Mouse (Mus musculus): ENCODE results near the gene BC048562.

Gene BC048562

GRCm38 (mm10) chr9:108436182-108436581, at the start of gene BC048562:
Gene BC048562 (plus strand): TSS chr9:108436482.
- in situ Hi-C loops (cut with MboI, MseI), result no loop called here

GRCm38 (mm10) chr9:108386816-108387215, 49.5 kb upstream of the BC048562 start:
- in situ Hi-C loops (cut with MboI, MseI), result loop anchor here (10.0 kb wide), 1 partner anchor 542 kb away; no protein-coding TSS in a partner anchor

- in situ Hi-C loops (cut with MboI, MseI), result loop anchor here (10.0 kb wide), 1 partner anchor 544 kb away; no protein-coding TSS in a partner anchor
Measured at GRCm38 (mm10) chr9:108388601-108389000, 47.7 kb upstream of the BC048562 start.

GRCm38 (mm10) chr9:108389220-108389619, 47.1 kb upstream of the BC048562 start:
- in situ Hi-C loops (cut with MboI, MseI), result loop anchor here (10.0 kb wide), 1 partner anchor 544 kb away; no protein-coding TSS in a partner anchor

- in situ Hi-C loops (cut with MboI, MseI), result no loop called here
Measured at GRCm38 (mm10) chr9:108392676-108393075, 43.6 kb upstream of the BC048562 start, which contains the start of gene 1700102P08Rik. Gene 1700102P08Rik (plus strand): TSS chr9:108392805.

DNA sequence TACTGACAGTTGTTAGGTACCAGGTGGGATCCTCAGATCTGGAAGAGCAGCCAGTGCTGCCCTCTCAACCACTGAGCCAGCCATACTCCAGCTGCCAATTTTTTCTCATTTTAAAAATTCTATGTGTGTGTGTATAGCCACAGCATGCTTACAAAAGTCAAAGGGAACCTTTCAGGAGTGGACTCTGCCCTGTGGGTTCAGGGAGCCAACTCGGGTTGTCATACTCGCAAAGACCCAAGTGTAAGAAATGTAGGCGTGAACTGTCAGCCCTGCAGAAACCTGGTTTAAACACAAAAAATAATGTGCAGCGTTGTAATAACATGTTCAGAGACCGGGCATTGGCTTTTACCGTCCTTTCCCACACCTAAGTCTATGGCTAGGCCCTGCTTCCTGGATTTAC, 42.1 kb upstream of the BC048562 start:
- in situ Hi-C loops (cut with MboI, MseI), result no loop called here

DNA sequence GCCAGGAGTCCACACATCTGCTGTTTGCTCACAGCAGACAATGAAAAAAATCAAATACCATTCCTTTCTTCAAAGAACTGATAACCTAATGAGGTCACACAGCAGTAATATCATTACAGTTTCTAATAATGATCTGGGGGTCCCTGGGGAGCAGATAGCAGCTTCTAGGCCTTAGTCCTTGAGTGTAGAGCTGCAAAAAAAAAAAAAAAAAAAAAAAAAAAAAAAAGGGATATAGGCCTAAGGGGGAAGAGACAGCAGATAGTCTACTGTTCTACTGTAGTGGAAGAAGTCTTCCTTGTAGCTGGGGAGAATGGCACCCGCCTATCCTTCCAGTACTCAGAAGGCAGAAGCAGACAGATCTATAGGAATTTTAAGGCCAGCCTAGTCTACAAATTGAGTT, 40.9 kb upstream of the BC048562 start:
- in situ Hi-C loops (cut with MboI, MseI), result no loop called here

- in situ Hi-C loops (cut with MboI, MseI), result no loop called here
Measured at GRCm38 (mm10) chr9:108398324-108398723, 38.0 kb upstream of the BC048562 start.

DNA sequence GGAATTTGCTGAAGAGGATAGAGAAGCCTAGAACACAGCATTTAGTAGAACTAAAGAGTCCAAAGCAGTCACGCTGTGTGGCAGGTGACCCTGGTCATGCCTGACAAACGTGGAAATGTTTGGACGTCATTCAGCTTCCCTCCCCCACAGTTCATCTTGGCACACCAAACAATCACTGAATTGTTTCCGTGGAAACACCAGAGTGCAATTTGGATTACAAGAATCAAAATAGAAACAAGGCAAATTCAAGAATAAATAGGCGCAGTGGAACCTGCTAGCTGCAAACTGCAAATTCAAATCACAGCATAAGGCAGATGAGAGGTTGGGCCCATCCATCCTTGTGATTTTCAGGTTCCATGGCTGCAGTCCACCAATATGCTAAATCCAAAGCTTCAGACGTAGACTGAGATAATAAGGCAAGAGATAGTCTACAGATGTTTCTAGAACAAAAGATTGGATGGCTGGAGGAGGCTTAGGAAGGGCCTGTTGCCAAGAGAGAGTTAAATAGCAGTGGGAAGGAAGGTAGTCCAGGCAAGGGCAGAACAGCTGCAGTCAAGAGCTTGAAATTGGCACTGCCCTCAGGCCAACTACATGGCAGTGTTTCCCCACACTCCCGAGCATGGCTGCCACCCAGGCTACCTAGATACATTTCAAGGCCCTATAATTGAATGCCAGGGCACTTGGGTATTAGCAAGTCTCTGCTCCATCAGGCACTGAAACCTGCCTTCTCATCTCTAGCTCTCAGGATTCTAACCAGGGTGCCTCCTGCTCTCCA, 34.9 kb upstream of the BC048562 start:
- in situ Hi-C loops (cut with MboI, MseI), result no loop called here

DNA sequence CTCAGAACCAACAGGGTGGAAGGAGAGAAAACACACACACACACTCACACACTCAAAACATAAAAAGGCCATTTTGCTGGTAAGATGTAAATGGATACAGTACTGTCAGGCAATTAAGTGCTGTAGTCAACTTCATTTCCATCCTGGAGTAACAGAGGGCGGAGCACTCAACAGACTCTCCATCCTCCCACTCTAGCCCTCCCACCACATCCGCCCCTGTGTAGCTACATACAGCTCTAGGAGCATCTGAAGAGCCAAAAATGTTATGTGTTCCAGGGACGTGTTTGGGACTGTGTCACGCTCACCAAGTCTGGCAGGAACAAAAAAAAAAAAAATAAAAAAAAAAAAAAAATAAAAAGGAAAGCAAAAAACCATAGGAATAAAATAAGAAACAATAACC, 33.2 kb upstream of the BC048562 start:
- in situ Hi-C loops (cut with MboI, MseI), result no loop called here

- in situ Hi-C loops (cut with MboI, MseI), result no loop called here
Measured at GRCm38 (mm10) chr9:108404451-108404850, 31.8 kb upstream of the BC048562 start.

GRCm38 (mm10) chr9:108409535-108409934, 26.7 kb upstream of the BC048562 start:
- in situ Hi-C loops (cut with MboI, MseI), result no loop called here

DNA sequence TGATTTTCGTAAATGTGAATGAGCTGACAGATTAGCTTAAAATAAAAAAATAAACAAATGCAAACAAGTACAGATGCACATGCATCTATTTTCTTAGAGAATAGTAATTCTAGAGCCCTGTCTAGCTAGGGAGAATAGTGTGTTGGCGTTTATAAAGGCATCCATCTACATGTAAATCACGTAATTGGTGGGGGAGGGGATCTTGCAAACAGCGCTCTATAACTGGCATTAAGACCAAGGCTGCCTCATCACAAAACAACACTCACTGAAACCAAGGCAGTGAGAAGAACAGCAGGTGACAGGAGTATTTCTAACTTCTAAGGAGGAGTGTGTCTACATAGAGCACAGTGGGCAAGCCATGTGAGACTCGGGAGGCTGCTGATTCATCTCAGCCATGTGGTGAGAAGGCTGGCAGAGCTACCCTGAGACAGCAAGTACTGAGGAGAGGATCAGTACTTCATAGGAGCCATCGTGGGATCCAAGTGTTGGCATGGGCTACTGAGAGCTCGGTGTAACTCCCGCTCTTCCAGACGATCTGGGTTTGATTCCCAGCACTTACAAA, 24.8 kb upstream of the BC048562 start:
- in situ Hi-C loops (cut with MboI, MseI), result no loop called here

GRCm38 (mm10) chr9:108412221-108412620, 24.1 kb upstream of the BC048562 start:
- in situ Hi-C loops (cut with MboI, MseI), result no loop called here

GRCm38 (mm10) chr9:108428384-108428783, 7.9 kb upstream of the BC048562 start, which contains the start of gene Ccdc36:
Gene Ccdc36 (minus strand): TSS chr9:108428484.
- in situ Hi-C loops (cut with MboI, MseI), result no loop called here

DNA sequence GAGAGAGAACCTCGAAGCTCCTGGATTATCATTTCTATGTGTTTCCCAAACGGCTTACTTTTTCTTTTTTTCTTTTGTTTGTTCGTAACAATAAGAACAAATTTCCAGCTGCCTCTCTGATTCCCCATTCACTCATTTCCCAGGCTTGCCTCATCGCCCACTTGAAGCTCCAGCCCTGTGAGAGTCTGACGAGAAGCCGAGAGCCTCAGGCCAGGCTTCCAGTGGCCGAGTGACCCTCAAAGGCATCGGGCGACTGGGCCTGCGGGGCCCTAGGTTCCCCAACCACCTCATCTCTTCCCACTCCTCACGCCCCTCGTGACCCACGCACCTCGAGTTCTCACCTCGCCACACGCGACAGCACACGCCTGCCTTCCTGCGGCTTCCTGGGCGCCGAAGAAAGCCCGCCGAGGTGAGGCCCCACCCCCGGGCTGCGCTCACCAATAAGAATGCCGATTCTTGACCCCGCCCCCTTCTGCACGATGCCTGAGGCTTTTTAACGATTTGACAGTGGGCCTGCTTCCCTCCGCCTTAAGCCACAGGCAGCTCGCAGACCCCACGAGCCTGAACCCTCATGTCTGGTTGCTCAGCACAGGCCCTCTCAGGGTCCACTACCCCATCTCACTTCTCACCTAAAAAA, 4.7 kb upstream of the BC048562 start:
- in situ Hi-C loops (cut with MboI, MseI), result no loop called here

DNA sequence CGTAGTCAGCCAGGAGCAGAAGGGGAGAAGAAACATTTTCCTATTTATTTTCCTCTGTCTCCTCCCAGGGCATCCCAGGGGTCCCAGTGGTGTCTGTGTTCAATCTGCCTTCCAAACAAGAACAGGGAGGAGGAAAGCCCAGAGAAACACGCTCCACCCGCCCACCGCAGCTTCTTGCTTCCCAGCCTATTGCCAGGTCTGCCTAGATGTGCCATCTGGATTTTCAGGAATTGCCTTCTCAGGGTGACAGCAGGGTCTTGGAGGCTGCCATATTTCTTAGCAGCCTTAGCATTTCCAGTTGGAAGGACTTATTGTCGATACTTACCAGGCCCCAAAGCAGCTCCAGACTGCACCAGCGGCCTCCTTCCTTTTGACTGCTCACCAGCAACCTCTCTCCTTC, 2.9 kb downstream of the BC048562 start:
- in situ Hi-C loops (cut with MboI, MseI), result no loop called here

DNA sequence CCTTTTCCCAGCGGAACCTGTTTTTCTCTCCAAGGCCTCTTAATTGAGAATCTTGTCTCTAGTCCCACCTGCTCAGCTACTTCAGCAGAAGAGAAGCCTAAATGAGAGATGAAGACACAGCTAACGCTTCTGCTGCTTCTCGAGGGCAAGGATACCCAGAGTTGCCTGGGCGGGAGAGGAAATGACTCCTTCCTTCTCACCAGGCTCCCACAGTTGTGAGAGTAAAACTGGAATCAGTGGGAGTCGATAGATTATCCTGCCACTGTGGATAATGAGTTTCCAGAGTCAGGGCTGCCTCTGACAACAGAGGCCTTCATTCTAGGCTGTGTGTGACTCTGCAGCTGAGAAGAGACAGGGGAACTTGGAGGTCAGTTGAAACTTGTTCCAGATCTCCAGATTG, 4.2 kb downstream of the BC048562 start:
- in situ Hi-C loops (cut with MboI, MseI), result no loop called here

DNA sequence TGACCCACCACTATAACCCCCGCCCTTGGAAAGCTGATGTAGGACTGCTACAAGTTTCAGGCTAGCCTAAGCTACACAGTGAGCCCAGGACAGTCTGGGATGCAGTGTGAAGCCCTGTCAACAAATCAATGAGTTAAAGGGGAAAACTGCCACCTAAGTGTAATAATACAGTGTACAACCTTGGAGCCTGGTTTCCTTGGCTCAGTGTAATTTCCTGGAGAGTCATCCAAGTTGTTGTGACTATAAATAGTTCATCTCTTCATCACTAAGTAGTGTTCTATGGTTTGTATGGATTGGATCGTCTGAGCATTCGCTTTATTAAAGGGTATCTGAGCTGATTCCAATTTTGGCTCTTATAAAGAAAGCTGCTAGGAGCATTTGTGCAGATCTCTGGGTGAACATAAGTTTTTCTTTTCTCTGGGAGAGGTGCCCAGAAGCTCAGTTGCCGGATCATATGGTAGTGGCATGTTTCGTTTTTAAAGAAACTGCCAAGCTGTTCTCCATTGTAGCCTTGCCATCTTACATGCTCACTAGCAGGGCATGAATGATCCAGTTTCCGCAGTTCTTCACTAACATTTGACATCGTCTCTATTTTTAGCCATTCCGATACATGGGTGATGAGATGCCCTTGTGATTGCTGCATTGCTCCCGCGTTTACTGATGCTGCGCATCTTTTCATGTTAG, 5.1 kb downstream of the BC048562 start:
- in situ Hi-C loops (cut with MboI, MseI), result no loop called here

GRCm38 (mm10) chr9:108445125-108445524, 8.8 kb downstream of the BC048562 start:
- in situ Hi-C loops (cut with MboI, MseI), result no loop called here

- in situ Hi-C loops (cut with MboI, MseI), result no loop called here
Measured at GRCm38 (mm10) chr9:108449860-108450259, 13.6 kb downstream of the BC048562 start.
